Mouse (Mus musculus) thymus, adult 2 months (tissue): Measurements from ENCODE around the gene Hs6st2.

ENCODE experiments used
- CTCF ChIP-seq: fragments of 200-500 bp; IDR thresholded peaks from 2 replicates; pipeline ENCODE4 v1.5.1; 2012; ENCODE audit warnings: mild to moderate bottlenecking, control low read depth, low read length, moderate library complexity, borderline replicate concordance; ENCODE audit not compliant: control insufficient read depth, poor library complexity, insufficient read depth; ENCODE audit errors: extremely low read depth
- POLR2A ChIP-seq: fragments of 200-500 bp; IDR thresholded peaks from 2 replicates; pipeline ENCODE4 v1.6.1; 2012; ENCODE audit warnings: mild to moderate bottlenecking, low read length, control low read depth, moderate library complexity; ENCODE audit not compliant: control insufficient read depth, poor library complexity, insufficient read depth; ENCODE audit errors: extremely low read depth

DNA sequence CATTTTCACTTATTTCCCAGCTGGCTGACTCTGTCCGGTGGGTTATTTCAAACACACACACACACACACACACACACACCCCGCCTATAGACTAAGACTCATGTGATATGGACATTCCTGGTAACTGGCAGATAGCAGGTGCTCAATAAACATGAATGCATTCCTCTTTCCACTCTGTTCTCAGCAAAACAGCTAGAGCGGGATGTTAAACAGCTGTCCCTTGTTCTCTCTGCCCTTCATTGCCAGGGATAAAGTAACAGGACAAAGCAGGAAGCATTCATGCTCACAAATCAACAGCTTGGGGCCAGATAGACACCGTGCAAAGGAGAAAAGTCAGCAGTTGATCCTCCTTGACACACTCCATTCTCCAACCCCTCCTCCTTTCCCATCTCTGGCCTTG is 17.4 kb upstream of the Hs6st2 start:
- no peak for TF ChIP-seq POLR2A
- no peak for TF ChIP-seq CTCF
